Mouse (Mus musculus): ENCODE measurements at regions not wholly inside any gene's neighbourhood (a gene's known extent, or its start where the extent isn't known, plus 50 kb on each side); places are given as distances from the start of the nearest gene placed in this dataset.
A peak's percentile ranks its signal among the peaks of the same experiment; 100 is the strongest.

DNA sequence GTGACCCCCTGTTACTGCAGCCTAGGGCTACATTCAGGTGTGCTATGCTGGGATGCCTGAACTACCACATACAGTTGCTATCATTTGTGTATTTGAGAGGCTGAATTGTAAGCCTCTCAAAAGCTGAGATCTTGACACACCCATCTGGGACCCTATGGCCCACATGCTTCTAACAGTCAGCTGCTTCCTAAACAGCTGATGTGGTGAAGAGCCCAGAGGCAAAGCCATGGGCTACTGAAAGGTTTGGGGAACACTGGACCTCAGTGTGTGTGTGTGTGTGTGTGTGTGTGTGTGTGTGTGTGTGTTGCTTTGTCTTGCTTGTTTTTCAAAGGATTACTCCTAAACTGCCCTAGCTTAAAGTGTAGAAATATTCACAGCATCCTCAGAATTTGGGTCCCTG, 75.0 kb downstream of the Lbh start:
- Histone ChIP-seq H3K4me3 (no peak overlapping the region), H3K4me2 (no peak overlapping the region), H3K27me3 (replicated peaks) (no peaks in the 10 kb centered on the region), H3K4me1 (replicated peaks) (peaks cover 38% of the 10 kb centered on the region), H3K9ac (no peak overlapping the region), H3K9me3 (replicated peaks) (no peaks in the 10 kb centered on the region), H3K36me3 (no peaks in the 10 kb centered on the region), H3K27ac (ENCODE audit: poor library complexity, severe bottlenecking) (no peak overlapping the region)
- no peak for ATAC-seq (ENCODE audit: insufficient number of reproducible peaks, low FRiP score)

DNA sequence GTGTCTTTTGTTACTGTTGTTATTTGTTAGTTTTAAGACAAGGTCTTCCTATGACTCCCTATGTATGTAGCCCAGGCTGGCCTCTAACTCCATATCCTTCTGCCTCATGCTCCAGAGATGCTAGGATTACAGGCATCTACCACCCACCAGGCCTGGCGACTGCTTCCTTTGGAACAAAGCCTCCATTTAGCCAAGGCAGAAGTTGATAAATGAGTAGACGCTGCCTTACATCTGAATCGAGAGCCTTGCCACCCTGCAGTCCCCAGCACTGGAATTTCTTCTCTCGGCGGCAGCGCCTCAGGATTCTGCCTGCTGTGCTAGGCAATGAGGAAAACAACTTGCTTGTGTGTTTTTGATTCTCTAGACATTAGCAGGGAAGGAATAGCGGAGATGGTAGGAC, 75.5 kb downstream of the Lbh start:
- H3K27ac ChIP-seq (ENCODE audit: poor library complexity, severe bottlenecking): no peak overlapping the region

DNA sequence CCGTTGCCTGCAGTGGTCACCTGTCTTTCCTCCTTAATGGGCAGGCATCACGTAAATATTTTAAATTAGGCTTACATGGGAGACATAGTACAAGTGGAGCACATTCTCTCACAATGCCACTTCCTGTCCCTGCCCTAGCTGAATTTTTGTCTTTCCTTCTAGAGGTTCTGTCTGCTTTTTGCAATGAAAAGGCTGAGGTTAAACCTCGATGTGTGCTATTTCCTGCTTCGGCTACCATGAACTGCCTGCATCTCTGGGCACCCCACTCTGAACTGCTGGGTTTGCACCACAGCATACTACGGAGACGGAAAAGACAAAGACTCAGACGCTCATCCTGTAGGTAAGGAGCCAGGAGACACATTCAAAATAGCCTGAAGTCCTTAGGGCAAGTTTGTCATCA, 78.4 kb downstream of the Lbh start:
- peak overlapping the region; percentile 93 for H3K27ac ChIP-seq (ENCODE audit: poor library complexity, severe bottlenecking)
- H3K36me3 ChIP-seq: no peaks in the 10 kb centered on the region
- ATAC-seq (ENCODE audit: insufficient number of reproducible peaks, low FRiP score): no peak
- no peaks in the 10 kb centered on the region for H3K27me3 ChIP-seq (replicated peaks)
- no peak overlapping the region for H3K4me3 ChIP-seq
- H3K9ac ChIP-seq: 0 out of 2 replicates have a peak overlapping the region, but pooled peaks have one; percentile 9
- peaks cover 41% of the 10 kb centered on the region for H3K4me1 ChIP-seq (replicated peaks)
- H3K4me2 ChIP-seq: no peak overlapping the region
- no peaks in the 10 kb centered on the region for H3K9me3 ChIP-seq (replicated peaks)
- 68% methylated on average over 7 of the region's 7 CpGs for WGBS

More for the DNA sequence above, 75.5 kb downstream of the Lbh start:
- H3K36me3 ChIP-seq: no peaks in the 10 kb centered on the region
- no peaks in the 10 kb centered on the region for H3K27me3 ChIP-seq (replicated peaks)
- H3K4me1 ChIP-seq (replicated peaks): peaks cover 41% of the 10 kb centered on the region
- ATAC-seq (ENCODE audit: insufficient number of reproducible peaks, low FRiP score): no peak
- no peak overlapping the region for H3K9ac ChIP-seq
- H3K4me2 ChIP-seq: no peak overlapping the region
- WGBS: 50% methylated on average over 7 of the region's 7 CpGs
- no peaks in the 10 kb centered on the region for H3K9me3 ChIP-seq (replicated peaks)
- no peak overlapping the region for H3K4me3 ChIP-seq

DNA sequence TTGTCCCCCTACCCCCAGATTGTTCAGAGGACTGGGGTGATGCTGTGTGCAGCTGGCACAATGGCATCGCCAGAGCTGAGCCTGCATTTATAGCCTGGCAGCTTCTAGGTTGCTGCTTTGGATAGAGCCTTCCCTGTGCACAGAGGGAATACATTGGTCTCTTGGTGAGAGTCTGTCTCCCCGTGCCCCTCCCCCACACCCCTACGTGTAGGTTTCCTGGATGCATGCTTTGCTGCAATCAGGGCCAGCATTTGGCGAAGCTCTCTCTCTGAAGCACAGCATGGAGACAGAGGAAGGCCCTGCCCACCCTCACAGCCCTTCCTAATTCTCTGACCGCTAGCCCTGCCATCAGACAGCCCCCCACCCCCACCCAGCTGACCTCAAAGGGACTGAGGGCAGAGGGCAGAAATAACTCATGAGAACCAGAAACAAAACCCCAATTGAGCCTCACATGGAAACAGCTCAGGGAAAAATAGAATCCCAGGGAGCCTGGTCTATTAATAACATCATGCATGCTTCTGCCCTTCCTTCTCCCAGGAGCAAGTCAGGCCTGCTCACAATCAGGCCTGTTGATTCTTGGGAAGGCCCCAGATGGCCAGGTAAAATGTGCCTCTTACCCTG, 79.3 kb downstream of the Lbh start:
- H3K9me3 ChIP-seq (replicated peaks): no peaks in the 10 kb centered on the region
- H3K4me1 ChIP-seq (replicated peaks): peaks cover 42% of the 10 kb centered on the region

DNA sequence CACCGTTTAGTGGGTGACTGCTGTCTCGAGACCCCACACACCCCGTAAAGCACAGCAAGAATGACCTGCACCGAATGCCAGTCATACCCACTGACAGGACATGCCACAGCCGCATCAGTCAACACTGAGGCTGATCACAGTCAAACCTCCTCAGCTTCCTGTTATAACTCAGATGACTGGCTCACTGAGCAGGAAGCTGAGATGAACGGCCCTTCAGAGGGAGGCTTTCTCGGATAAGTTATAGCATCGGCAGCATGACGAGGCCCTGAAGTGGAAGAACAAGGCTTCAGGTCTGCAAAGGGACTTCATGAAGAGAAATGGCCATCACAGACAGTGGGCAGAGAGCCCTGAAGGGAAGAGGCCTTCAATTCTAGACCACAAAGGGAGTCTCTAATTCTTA, 87.0 kb downstream of the Lbh start:
- no peak overlapping the region for H3K27ac ChIP-seq (ENCODE audit: poor library complexity, severe bottlenecking)
- H3K4me2 ChIP-seq: no peak overlapping the region
- peaks cover 29% of the 10 kb centered on the region for H3K4me1 ChIP-seq (replicated peaks)
- H3K36me3 ChIP-seq: no peaks in the 10 kb centered on the region
- H3K4me3 ChIP-seq: no peak overlapping the region
- no peak overlapping the region for H3K9ac ChIP-seq
- WGBS: 65% methylated on average over 9 of the region's 9 CpGs
- no peaks in the 10 kb centered on the region for H3K27me3 ChIP-seq (replicated peaks)
- no peaks in the 10 kb centered on the region for H3K9me3 ChIP-seq (replicated peaks)
- no peak for ATAC-seq (ENCODE audit: insufficient number of reproducible peaks, low FRiP score)

More for the DNA sequence above, 79.3 kb downstream of the Lbh start:
- H3K4me3 ChIP-seq: no peak overlapping the region
- no peaks in the 10 kb centered on the region for H3K36me3 ChIP-seq
- peak overlapping the region; percentile 9; the same call in 1 of the 2 replicates for H3K9ac ChIP-seq
- H3K27me3 ChIP-seq (replicated peaks): no peaks in the 10 kb centered on the region
- WGBS: 13% methylated on average over 5 of the region's 5 CpGs
- ATAC-seq (ENCODE audit: insufficient number of reproducible peaks, low FRiP score): peak; percentile 71
- H3K4me2 ChIP-seq: peak overlapping the region; percentile 4; the same call in 1 of the 2 replicates
- peak overlapping the region; percentile 93 for H3K27ac ChIP-seq (ENCODE audit: poor library complexity, severe bottlenecking)

DNA sequence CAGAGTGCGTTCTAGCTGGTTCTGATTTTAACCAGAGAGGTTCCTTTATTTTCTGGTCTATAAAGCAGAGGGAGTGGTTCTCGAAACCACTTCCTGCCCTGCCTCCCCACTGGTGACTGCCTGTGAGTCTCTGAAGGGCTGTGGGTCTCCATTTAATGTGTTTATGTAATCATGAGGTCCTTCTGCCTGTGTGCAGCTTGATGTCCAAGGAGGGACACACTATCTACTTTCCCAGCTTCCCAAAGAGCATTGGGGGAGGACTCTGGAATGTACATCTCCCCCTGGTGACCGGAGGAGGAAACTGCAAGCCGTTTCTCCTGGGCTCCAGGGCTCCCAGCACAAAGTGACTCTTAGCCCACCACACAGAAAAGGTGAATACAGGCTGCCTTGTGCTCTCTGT, 90.8 kb downstream of the Lbh start:
- H3K27me3 ChIP-seq (replicated peaks): no peaks in the 10 kb centered on the region
- H3K4me2 ChIP-seq: no peak overlapping the region
- no peak for ATAC-seq (ENCODE audit: insufficient number of reproducible peaks, low FRiP score)
- no peak overlapping the region for H3K27ac ChIP-seq (ENCODE audit: poor library complexity, severe bottlenecking)
- no peaks in the 10 kb centered on the region for H3K36me3 ChIP-seq
- no peak overlapping the region for H3K4me3 ChIP-seq
- no peaks in the 10 kb centered on the region for H3K9me3 ChIP-seq (replicated peaks)
- 47% methylated on average over 4 of the region's 4 CpGs for WGBS
- H3K4me1 ChIP-seq (replicated peaks): peaks cover 49% of the 10 kb centered on the region
- H3K9ac ChIP-seq: no peak overlapping the region

DNA sequence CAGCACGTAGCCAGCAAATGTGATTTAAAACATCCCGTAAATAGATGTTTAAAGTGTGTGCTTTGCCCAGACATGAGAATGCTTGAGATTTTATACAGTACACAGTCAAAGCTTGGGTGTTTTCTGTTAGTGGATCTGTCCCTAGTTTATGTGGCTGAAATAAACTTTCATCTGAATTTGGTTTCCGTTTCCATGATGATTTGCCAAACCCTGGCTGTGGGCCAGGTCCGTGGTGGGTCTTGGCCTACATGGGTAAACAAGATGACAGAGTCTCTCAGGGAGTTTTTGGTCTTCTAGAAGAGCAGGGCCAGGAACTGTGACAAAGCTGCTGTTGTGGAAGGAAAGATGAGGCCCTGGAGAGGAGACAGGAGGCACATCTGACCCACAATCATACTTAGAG, 91.9 kb downstream of the Lbh start:
- Histone ChIP-seq H3K9ac (no peak overlapping the region), H3K36me3 (no peaks in the 10 kb centered on the region), H3K27me3 (replicated peaks) (no peaks in the 10 kb centered on the region), H3K9me3 (replicated peaks) (no peaks in the 10 kb centered on the region), H3K4me3 (no peak overlapping the region), H3K4me2 (no peak overlapping the region), H3K4me1 (replicated peaks) (peaks cover 59% of the 10 kb centered on the region), H3K27ac (ENCODE audit: poor library complexity, severe bottlenecking) (no peak overlapping the region)
- ATAC-seq (ENCODE audit: insufficient number of reproducible peaks, low FRiP score): no peak
- 76% methylated on average over 4 of the region's 4 CpGs for WGBS

DNA sequence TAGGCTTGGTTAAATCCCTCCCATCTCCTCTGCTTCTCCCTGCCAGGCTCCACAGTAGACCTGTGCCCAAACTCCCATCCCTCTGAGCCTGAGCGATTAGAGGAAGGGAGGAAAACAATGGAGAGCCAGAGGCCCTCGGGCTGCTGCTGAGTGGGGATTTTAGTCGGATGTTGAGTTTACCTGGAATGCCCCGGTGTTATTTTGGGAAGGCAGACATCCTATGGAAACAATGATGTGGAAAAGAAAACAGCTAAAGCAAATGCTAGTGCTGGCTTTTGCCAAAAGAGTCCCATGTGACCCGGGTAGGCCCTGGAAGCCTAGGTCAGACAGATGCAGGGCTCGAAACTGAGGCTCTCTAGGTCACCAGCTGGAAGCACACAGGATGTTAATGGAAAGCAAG, 94.3 kb downstream of the Lbh start:
- Histone ChIP-seq H3K4me2 (no peak overlapping the region), H3K9ac (no peak overlapping the region), H3K36me3 (no peaks in the 10 kb centered on the region), H3K27me3 (replicated peaks) (no peaks in the 10 kb centered on the region), H3K9me3 (replicated peaks) (no peaks in the 10 kb centered on the region), H3K4me3 (no peak overlapping the region), H3K27ac (ENCODE audit: poor library complexity, severe bottlenecking) (peak overlapping the region; percentile 66; the same call in 1 of the 2 replicates), H3K4me1 (replicated peaks) (peaks cover 52% of the 10 kb centered on the region)
- no peak for ATAC-seq (ENCODE audit: insufficient number of reproducible peaks, low FRiP score)
- 43% methylated on average over 6 of the region's 6 CpGs for WGBS

DNA sequence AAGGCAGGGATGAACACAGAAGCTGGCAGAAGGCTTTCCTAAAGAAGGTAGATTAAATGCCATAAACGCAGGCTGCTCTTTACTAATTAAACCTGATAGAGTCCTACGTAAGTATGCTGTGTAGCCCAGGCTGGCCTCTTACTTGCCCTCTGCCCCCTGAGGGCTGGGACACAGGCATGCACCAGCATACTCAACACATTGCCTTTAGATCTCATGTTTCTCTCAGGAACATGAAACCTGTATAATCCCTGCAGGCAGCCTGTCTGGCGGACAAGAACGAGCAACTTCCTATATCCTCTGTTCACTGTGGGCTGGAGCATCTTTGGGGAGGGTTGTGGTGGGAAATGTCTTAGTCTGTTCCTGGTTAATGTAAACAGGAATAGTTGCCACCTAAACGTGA, 94.8 kb upstream of the Lclat1 start:
- peaks cover 52% of the 10 kb centered on the region for H3K4me1 ChIP-seq (replicated peaks)
- no peaks in the 10 kb centered on the region for H3K9me3 ChIP-seq (replicated peaks)
- no peak overlapping the region for H3K4me3 ChIP-seq
- ATAC-seq (ENCODE audit: insufficient number of reproducible peaks, low FRiP score): no peak
- no peaks in the 10 kb centered on the region for H3K27me3 ChIP-seq (replicated peaks)
- WGBS: 55% methylated on average over 5 of the region's 5 CpGs
- no peaks in the 10 kb centered on the region for H3K36me3 ChIP-seq
- no peak overlapping the region for H3K4me2 ChIP-seq
- H3K9ac ChIP-seq: no peak overlapping the region
- H3K27ac ChIP-seq (ENCODE audit: poor library complexity, severe bottlenecking): peak overlapping the region; percentile 66; the same call in 1 of the 2 replicates

DNA sequence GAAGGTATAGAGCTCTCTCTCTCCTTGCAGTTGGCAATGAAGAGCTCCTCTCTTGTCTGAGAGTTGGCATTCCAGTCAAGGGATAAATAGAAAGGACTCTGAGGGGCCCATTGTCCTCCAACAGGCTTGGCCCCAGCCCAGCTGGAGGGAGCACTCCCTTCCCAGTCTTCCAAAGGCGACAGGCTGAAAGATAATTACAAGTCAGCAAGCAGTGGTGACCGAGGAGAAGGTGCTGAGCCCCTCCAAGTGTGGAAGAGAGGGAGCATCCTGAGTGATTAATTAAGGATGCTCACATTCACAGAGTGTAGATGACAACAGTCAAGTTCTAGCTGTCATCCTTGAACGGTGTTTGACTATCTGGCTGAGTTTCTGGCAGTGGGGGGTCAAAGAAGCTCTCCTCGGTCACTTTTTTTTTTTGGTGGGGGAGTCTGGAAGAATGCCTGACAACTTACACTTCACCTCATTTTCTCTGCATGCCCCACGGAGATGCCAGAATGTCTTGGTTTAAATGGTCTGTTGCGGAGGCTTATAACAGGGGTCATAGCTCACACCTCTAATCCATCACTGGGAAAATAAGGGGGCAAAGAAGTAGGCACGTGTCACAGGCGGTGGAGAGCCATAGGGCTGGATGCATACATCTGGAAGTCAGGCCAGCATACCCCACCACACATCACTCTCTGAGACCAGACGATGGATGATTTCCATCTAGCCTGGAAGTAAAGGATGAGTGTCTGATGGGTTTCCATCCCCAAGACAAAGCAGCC, 93.5 kb upstream of the Lclat1 start:
- no peak for ATAC-seq (ENCODE audit: insufficient number of reproducible peaks, low FRiP score)
- no peak overlapping the region for H3K4me3 ChIP-seq
- H3K4me2 ChIP-seq: no peak overlapping the region
- peak overlapping the region; percentile 52; the same call in 1 of the 2 replicates for H3K9ac ChIP-seq
- peaks cover 48% of the 10 kb centered on the region for H3K4me1 ChIP-seq (replicated peaks)
- no peaks in the 10 kb centered on the region for H3K9me3 ChIP-seq (replicated peaks)
- H3K36me3 ChIP-seq: no peaks in the 10 kb centered on the region
- WGBS: 43% methylated on average over 9 of the region's 9 CpGs
- no peaks in the 10 kb centered on the region for H3K27me3 ChIP-seq (replicated peaks)
- H3K27ac ChIP-seq (ENCODE audit: poor library complexity, severe bottlenecking): peak overlapping the region; percentile 66

DNA sequence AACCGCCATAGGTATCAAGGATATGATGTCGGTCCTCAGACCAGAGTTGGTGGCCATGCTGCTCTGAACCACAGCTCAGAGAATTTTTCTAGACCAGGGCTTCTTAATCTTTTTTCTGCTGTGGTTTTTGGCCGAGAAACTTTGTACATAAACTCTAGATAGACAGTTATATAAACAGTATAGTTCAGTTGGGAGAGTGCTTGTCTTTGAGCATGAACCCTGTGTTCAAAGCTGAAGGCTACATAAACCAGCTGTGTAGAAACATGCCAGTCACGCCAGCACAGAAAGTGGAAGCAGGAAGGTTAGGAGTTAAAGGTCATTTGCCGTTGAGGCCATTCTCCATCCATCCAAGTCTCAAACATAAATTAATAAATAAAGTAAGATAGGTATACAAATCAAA, 90.6 kb upstream of the Lclat1 start:
- Histone ChIP-seq H3K4me3 (no peak overlapping the region), H3K27me3 (replicated peaks) (no peaks in the 10 kb centered on the region), H3K27ac (ENCODE audit: poor library complexity, severe bottlenecking) (no peak overlapping the region), H3K36me3 (no peaks in the 10 kb centered on the region), H3K9ac (no peak overlapping the region), H3K9me3 (replicated peaks) (no peaks in the 10 kb centered on the region), H3K4me2 (no peak overlapping the region), H3K4me1 (replicated peaks) (peaks cover 55% of the 10 kb centered on the region)
- WGBS: 75% methylated on average over 5 of the region's 5 CpGs
- no peak for ATAC-seq (ENCODE audit: insufficient number of reproducible peaks, low FRiP score)

Measured in heart, embryonic 12.5 days (tissue).